Mouse (Mus musculus) CH12.LX (cell line): ENCODE results near the gene Tmub1. TPM values are rescaled to one million over a fixed set of nuclear protein-coding genes. Genes with fewer than 3 reads are reported as not detected.

Experiments
- DNase-seq: peaks from one replicate; pipeline ENCODE4 v3.0.0-alpha.2; 2013; ENCODE audit errors: extremely low read depth
- H3K27ac ChIP-seq: 2 replicates; pipeline ENCODE4 v1.5.1; 2012; ENCODE audit warnings: low read depth, mild to moderate bottlenecking, control low read depth, moderate library complexity; ENCODE audit not compliant: insufficient read depth
- H3K27me3 ChIP-seq: replicated peaks from 2 replicates; pipeline ENCODE3; 2012; ENCODE audit warnings: inconsistent platforms
- H3K36me3 ChIP-seq, 2 experiments: replicated peaks in 1 of 2; 2 replicates each; pipeline versions ENCODE3 to v1.6.1; 2012; ENCODE audit warnings: inconsistent platforms in 1 of 2, low read length in 1 of 2, mild to moderate bottlenecking in 1 of 2, mixed read lengths in 1 of 2, moderate library complexity in 1 of 2; ENCODE audit not compliant: control insufficient read depth in 1 of 2, insufficient read depth in 1 of 2
- H3K4me1 ChIP-seq, 2 experiments: 2 replicates each; pipeline ENCODE4 v1.6.1; 2012; ENCODE audit warnings: inconsistent platforms in 1 of 2, moderate library complexity in 1 of 2; ENCODE audit not compliant: insufficient read depth in 2 of 2, control insufficient read depth in 1 of 2
- H3K4me2 ChIP-seq: 2 replicates; pipeline ENCODE4 v1.6.1; 2012; ENCODE audit warnings: low read depth, mild to moderate bottlenecking, control low read depth; ENCODE audit not compliant: poor library complexity, insufficient read depth, severe bottlenecking
- H3K4me3 ChIP-seq, 3 experiments: fragments of 150-350 bp in 1 of 3; sonication (generic) in 1 of 3; replicated peaks in 1 of 3; 2 replicates each; pipeline versions ENCODE3 to v1.5.1; 2011 to 2012; ENCODE audit warnings: low read depth in 2 of 3, low read length in 2 of 3, mild to moderate bottlenecking in 2 of 3, moderate library complexity in 2 of 3, control low read depth in 1 of 3, improper control_type of control experiment in 1 of 3, inconsistent platforms in 1 of 3, mixed read lengths in 1 of 3; ENCODE audit not compliant: poor library complexity in 1 of 3
- H3K79me2 ChIP-seq: replicated peaks from 2 replicates; pipeline ENCODE4 v1.6.1; 2012; ENCODE audit warnings: mild to moderate bottlenecking, moderate library complexity; ENCODE audit not compliant: control insufficient read depth, poor library complexity, insufficient read depth, severe bottlenecking; ENCODE audit errors: extremely low read depth
- H3K9ac ChIP-seq: 2 replicates; pipeline ENCODE4 v1.6.1; 2012; ENCODE audit warnings: low read depth, mild to moderate bottlenecking, control low read depth, moderate library complexity; ENCODE audit not compliant: insufficient read depth
- H3K9me3 ChIP-seq: replicated peaks from 2 replicates; pipeline ENCODE3; 2012; ENCODE audit warnings: low read length, inconsistent platforms, mixed read lengths
- BHLHE40 ChIP-seq: IDR thresholded peaks from 2 replicates; pipeline ENCODE4 v1.6.1; 2011; ENCODE audit warnings: mild to moderate bottlenecking, low read depth, low read length, improper control_type of control experiment
- CHD2 ChIP-seq: IDR thresholded peaks from 2 replicates; pipeline ENCODE4 v1.6.1; 2011; ENCODE audit warnings: low read length, improper control_type of control experiment
- E2F4 ChIP-seq: IDR thresholded peaks from 2 replicates; pipeline ENCODE4 v1.6.1; 2011; ENCODE audit warnings: low read depth, low read length, improper control_type of control experiment; ENCODE audit not compliant: insufficient replicate concordance
- EP300 ChIP-seq: IDR thresholded peaks from 2 replicates; pipeline ENCODE4 v1.6.1; 2011; ENCODE audit warnings: low read length, improper control_type of control experiment
- ETS1 ChIP-seq: conservative IDR thresholded peaks from 2 replicates; pipeline ENCODE4 v1.6.1; 2012; ENCODE audit warnings: low read depth, mild to moderate bottlenecking, inconsistent platforms, low read length, improper control_type of control experiment, moderate library complexity
- GABPA ChIP-seq: IDR thresholded peaks from 2 replicates; pipeline ENCODE4 v1.6.1; 2012; ENCODE audit warnings: low read depth, low read length, improper control_type of control experiment, inconsistent platforms; ENCODE audit not compliant: insufficient replicate concordance
- JUND ChIP-seq: conservative IDR thresholded peaks from 2 replicates; pipeline ENCODE4 v1.6.1; 2011; ENCODE audit warnings: low read depth, low read length, improper control_type of control experiment
- MAZ ChIP-seq: IDR thresholded peaks from 2 replicates; pipeline ENCODE4 v1.6.1; 2012; ENCODE audit warnings: low read depth, mild to moderate bottlenecking, inconsistent platforms, low read length, improper control_type of control experiment, moderate library complexity
- MEF2A ChIP-seq: IDR thresholded peaks from 2 replicates; pipeline ENCODE4 v1.6.1; 2014; ENCODE audit warnings: low read depth, mild to moderate bottlenecking, inconsistent platforms, low read length, improper control_type of control experiment, borderline replicate concordance
- NRF1 ChIP-seq: IDR thresholded peaks from 2 replicates; pipeline ENCODE4 v1.6.1; 2014; ENCODE audit warnings: low read depth, mild to moderate bottlenecking, inconsistent platforms, low read length, improper control_type of control experiment, moderate library complexity
- PAX5 ChIP-seq: IDR thresholded peaks from 2 replicates; pipeline ENCODE4 v1.6.1; 2012; ENCODE audit warnings: low read length, inconsistent platforms, mixed read lengths
- RAD21 ChIP-seq: IDR thresholded peaks from 2 replicates; pipeline ENCODE4 v1.6.1; 2011; ENCODE audit warnings: low read depth, mild to moderate bottlenecking, low read length, improper control_type of control experiment, moderate library complexity
- TBP ChIP-seq: conservative IDR thresholded peaks from 2 replicates; pipeline ENCODE4 v1.6.1; 2011; ENCODE audit warnings: low read depth, low read length, improper control_type of control experiment
- UBTF ChIP-seq: IDR thresholded peaks from 2 replicates; pipeline ENCODE4 v1.6.1; 2012; ENCODE audit warnings: low read depth, mild to moderate bottlenecking, inconsistent platforms, low read length, improper control_type of control experiment, moderate library complexity
- USF2 ChIP-seq: conservative IDR thresholded peaks from 2 replicates; pipeline ENCODE4 v1.6.1; 2011; ENCODE audit warnings: low read depth, low read length, improper control_type of control experiment
- ZC3H11A ChIP-seq: IDR thresholded peaks from 2 replicates; pipeline ENCODE4 v1.6.1; 2012; ENCODE audit warnings: low read depth, mild to moderate bottlenecking, inconsistent platforms, low read length, improper control_type of control experiment
- ZNF384 ChIP-seq: IDR thresholded peaks from 2 replicates; pipeline ENCODE4 v1.6.1; 2012; ENCODE audit warnings: low read depth, low read length, improper control_type of control experiment, inconsistent platforms
- dilution Hi-C: fragments of 300-500 bp; cut with MboI; formaldehyde crosslinking; loops from 2 replicates; pipeline ENCODE4 v1.14.3; 2020; ENCODE audit warnings: low sequenced_read_pairs; ENCODE audit not compliant: extremely low pct_unique_long_range_greater_than_20kb, extremely low pct_ligation_motif_present
- in situ Hi-C: fragments of 300-500 bp; cut with MboI; formaldehyde crosslinking; loops from 3 replicates; pipeline ENCODE4 v1.14.3; 2019; ENCODE audit warnings: low sequenced_read_pairs, low pct_ligation_motif_present, low pct_unique_long_range_greater_than_20kb, mixed read lengths
- polyA plus RNA-seq: library from polyadenylated mRNA; unstranded; fragments of >175 nt; gene quantifications from 2 replicates; pipeline ENCODE4 v1.2.1, GENCODE M21; 2012; ENCODE audit warnings: low read depth; ENCODE audit not compliant: insufficient read length
- total RNA-seq, 2 experiments: library from RNA; depleted of rRNA; stranded (reverse); fragments of 300-350 nt in 1 of 2; fragments of >200 nt in 1 of 2; gene quantifications; 2 replicates each; pipeline ENCODE4 v1.2.3; 2012 to 2014

Gene Tmub1
- total and polyA plus RNA-seq, 3 experiments, result 6.1 to 13.1 (median 11.2) TPM

DNA sequence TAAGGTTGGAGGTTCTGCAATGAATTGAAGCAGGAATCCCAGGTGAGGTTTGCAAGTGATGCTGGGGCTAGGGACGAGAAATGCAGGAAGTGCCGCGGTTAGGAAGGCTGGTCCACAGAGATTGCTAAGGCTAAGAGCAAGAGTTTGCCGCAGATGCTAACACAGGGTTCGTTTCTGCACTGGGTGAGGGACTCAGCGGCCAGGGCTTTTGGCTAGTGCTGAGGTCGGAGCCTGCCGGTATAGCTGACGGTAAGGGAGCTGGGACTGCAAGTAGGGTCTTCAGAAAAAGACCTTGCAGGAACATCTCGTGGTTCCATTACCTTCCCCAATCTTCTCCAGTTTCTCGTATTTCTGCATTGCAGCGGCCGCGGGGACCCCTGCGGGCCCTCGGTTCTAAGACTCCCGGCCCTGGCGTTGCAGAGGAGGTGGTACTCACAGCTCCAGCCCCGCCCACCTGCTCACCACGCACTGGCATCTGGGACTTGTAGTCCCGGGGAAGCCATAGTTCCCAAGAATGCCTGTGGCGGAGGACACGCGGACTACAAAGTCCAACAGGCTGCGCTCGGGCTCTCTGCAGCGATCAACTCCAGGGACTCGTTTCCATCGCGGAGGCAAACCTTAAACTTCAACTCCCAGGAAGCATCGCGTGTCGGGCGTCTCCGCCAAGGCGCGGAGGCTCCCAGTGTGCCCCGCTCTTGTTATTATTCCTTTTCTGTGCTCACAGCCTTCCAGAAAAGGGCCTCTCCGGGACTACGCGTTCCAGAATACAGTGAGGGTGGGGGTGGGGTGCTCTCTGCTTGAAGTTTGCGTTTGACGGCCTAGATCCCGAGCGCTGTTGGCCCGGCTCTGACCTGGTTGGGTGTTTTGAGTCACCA, 24.3 kb downstream of the Tmub1 start, which contains the start of the genes Cdk5 and Slc4a2 (continued):
- peak; percentile 61 for TF ChIP-seq NRF1
- TF ChIP-seq GABPA, result peak; percentile 75; the same call in 1 of the 2 replicates
- no peak for TF ChIP-seq ZC3H11A
- peak; percentile 74 for TF ChIP-seq CHD2
- no peak for TF ChIP-seq EP300
- TF ChIP-seq MAZ, result peak; percentile 52; the same call in 1 of the 2 replicates
- no peak; the same call in 1 of the 2 replicates for TF ChIP-seq MEF2A
- TF ChIP-seq PAX5, result no peak
- 0 out of 2 replicates have a peak, but pooled peaks have one; percentile 31 for TF ChIP-seq BHLHE40
- no peak for TF ChIP-seq ETS1
- TF ChIP-seq USF2, result no peak
- TF ChIP-seq JUND, result no peak
- no peak for TF ChIP-seq ZNF384
- TF ChIP-seq RAD21, result no peak
- TF ChIP-seq TBP, result peak; percentile 77

DNA sequence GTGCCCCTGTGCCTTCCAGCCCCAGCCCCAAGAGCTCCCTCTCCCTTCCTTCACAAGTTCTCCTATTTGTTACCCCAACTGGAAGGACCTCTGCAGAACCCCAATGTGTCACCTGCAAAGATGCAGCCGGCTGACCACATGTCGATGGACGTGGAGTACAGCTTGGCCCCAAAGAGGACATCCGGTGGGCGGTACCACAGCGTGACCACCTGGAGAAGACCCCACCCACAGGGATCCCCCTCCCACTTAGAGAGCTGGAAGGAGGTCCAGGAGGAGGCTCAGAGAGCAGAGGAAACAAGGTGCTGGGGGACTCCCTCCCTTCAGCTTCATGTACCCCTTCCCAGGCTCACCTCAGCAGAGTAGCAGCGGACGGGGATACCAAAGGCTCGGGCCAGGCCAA, 27.3 kb downstream of the Tmub1 start:
- TF ChIP-seq E2F4, result no peak
- no peak for TF ChIP-seq UBTF
- TF ChIP-seq, all 38 proteins: peak for 0
- Histone ChIP-seq H3K4me3 (no peak overlapping the region), H3K27ac (no peak overlapping the region), H3K9me3 (no peaks in the 10 kb centered on the region), H3K9ac (no peak overlapping the region), H3K4me2 (no peak overlapping the region), H3K4me1 (peaks cover 2 to 14% of the 10 kb centered on the region in 2 experiments; a peak in 2 of 4 replicates), H3K79me2 (no peaks in the 10 kb centered on the region), H3K27me3 (no peaks in the 10 kb centered on the region), H3K36me3 (peaks cover 14 to 53% of the 10 kb centered on the region in 2 experiments)
- in situ Hi-C loops (loop anchor here (5.0 kb wide), 1 partner anchor 37 kb away; no protein-coding TSS in a partner anchor), dilution Hi-C loops (no loop called here)
- no peak for DNase-seq
